Mouse (Mus musculus) MEL (cell line): Measurements from ENCODE around the gene Lad1.

ENCODE experiments used
- BHLHE40 ChIP-seq: IDR thresholded peaks from 2 replicates; pipeline ENCODE4 v1.6.1; 2012; ENCODE audit warnings: low read depth, mild to moderate bottlenecking, inconsistent platforms, low read length, improper control_type of control experiment, borderline replicate concordance
- CTCF ChIP-seq, 3 experiments: IDR thresholded peaks in 2 of 3; conservative IDR thresholded peaks in 1 of 3; 2 replicates each; pipeline ENCODE4 v1.5.1; 2011 to 2012; ENCODE audit warnings: low read length in 3 of 3, low read depth in 2 of 3, mild to moderate bottlenecking in 2 of 3, improper control_type of control experiment in 1 of 3, inconsistent platforms in 1 of 3, mixed read lengths in 1 of 3, moderate library complexity in 1 of 3; ENCODE audit not compliant: control insufficient read depth in 1 of 3, insufficient read depth in 1 of 3, poor library complexity in 1 of 3, severe bottlenecking in 1 of 3
- E2F4 ChIP-seq: IDR thresholded peaks from 2 replicates; pipeline ENCODE4 v1.6.1; 2011; ENCODE audit warnings: low read depth, low read length, improper control_type of control experiment, borderline replicate concordance
- GATA1 ChIP-seq: IDR thresholded peaks from 2 replicates; pipeline ENCODE4 v1.6.1; 2011; ENCODE audit warnings: low read depth, low read length, improper control_type of control experiment
- MXI1 ChIP-seq: IDR thresholded peaks from 2 replicates; pipeline ENCODE4 v1.6.1; 2011; ENCODE audit warnings: mild to moderate bottlenecking, low read depth, low read length, improper control_type of control experiment
- NELFE ChIP-seq: IDR thresholded peaks from 2 replicates; pipeline ENCODE4 v1.6.1; 2011; ENCODE audit warnings: low read depth, low read length, improper control_type of control experiment
- POLR2A ChIP-seq, 2 experiments: IDR thresholded peaks; 2 replicates each; pipeline ENCODE4 v1.6.1; 2011 to 2012; ENCODE audit warnings: low read length in 2 of 2, mild to moderate bottlenecking in 2 of 2, control low read depth in 1 of 2, improper control_type of control experiment in 1 of 2, low read depth in 1 of 2, moderate library complexity in 1 of 2; ENCODE audit not compliant: control insufficient read depth in 1 of 2, insufficient read depth in 1 of 2, poor library complexity in 1 of 2
- RCOR1 ChIP-seq: IDR thresholded peaks from 2 replicates; pipeline ENCODE4 v1.6.1; 2012; ENCODE audit warnings: low read depth, mild to moderate bottlenecking, inconsistent platforms, low read length, improper control_type of control experiment
- TBP ChIP-seq: IDR thresholded peaks from 2 replicates; pipeline ENCODE4 v1.8.0; 2011; ENCODE audit warnings: low read depth, low read length, improper control_type of control experiment
- USF2 ChIP-seq, 2 experiments: IDR thresholded peaks; 2 replicates each; pipeline ENCODE4 v1.6.1; 2011 to 2012; ENCODE audit warnings: improper control_type of control experiment in 2 of 2, low read length in 2 of 2, borderline replicate concordance in 1 of 2, inconsistent platforms in 1 of 2, low read depth in 1 of 2, mild to moderate bottlenecking in 1 of 2; ENCODE audit not compliant: insufficient read depth in 1 of 2
- ZKSCAN1 ChIP-seq: IDR thresholded peaks from 2 replicates; pipeline ENCODE4 v1.6.1; 2012; ENCODE audit warnings: low read depth, mild to moderate bottlenecking, inconsistent platforms, low read length, improper control_type of control experiment, moderate library complexity

GRCm38 (mm10) chr1:135807546-135807945 is 10.9 kb upstream of the Lad1 start:
- TF ChIP-seq E2F4, result no peak
- no peak for TF ChIP-seq TBP
- TF ChIP-seq USF2 (IDR thresholded peaks at IDR 0.05; ENCODE audit: borderline replicate concordance in 1 of 2, insufficient read depth in 1 of 2, low read depth in 1 of 2, low read length in 2 of 2), result no peak
- TF ChIP-seq POLR2A (IDR thresholded peaks at IDR 0.05; ENCODE audit: control insufficient read depth in 1 of 2, insufficient read depth in 1 of 2, low read depth in 1 of 2, low read length in 2 of 2, poor library complexity in 1 of 2), result no peak
- no peak for TF ChIP-seq GATA1
- no peak for TF ChIP-seq CTCF (IDR thresholded peaks at IDR 0.05 in 2 of 3, conservative IDR thresholded peaks at IDR 0.05 in 1 of 3; ENCODE audit: control insufficient read depth in 1 of 3, insufficient read depth in 1 of 3, low read depth in 2 of 3, low read length in 3 of 3, poor library complexity in 1 of 3, severe bottlenecking in 1 of 3)
- TF ChIP-seq MXI1, result no peak
- TF ChIP-seq BHLHE40, result no peak
- no peak for TF ChIP-seq ZKSCAN1
- TF ChIP-seq NELFE, result no peak
- TF ChIP-seq RCOR1, result no peak
